Mouse (Mus musculus) embryonic facial prominence, embryonic 13.5 days (tissue): ENCODE results near the gene 1110017D15Rik. TPM values are rescaled to one million over a fixed set of nuclear protein-coding genes. Genes with fewer than 3 reads are reported as not detected.

Experiments
- ATAC-seq: fragments of 200-750 bp; cut with Nextera tagmentation; 2 replicates; pipeline ENCODE4 v1.8.0; 2017; ENCODE audit warnings: low read depth; ENCODE audit not compliant: insufficient number of reproducible peaks, insufficient read depth, low FRiP score, low TSS enrichment
- H3K27ac ChIP-seq: fragments of 300-500 bp; sonication (generic); 2 replicates; pipeline ENCODE4 v1.5.1; 2015; ENCODE audit warnings: moderate library complexity, mild to moderate bottlenecking, inconsistent platforms
- H3K27me3 ChIP-seq: fragments of 300-500 bp; sonication (generic); 2 replicates; pipeline ENCODE4 v1.6.1; 2015; ENCODE audit warnings: mild to moderate bottlenecking, inconsistent platforms
- H3K36me3 ChIP-seq: fragments of 300-500 bp; sonication (generic); 2 replicates; pipeline ENCODE4 v1.6.1; 2015; ENCODE audit warnings: mild to moderate bottlenecking, inconsistent platforms
- H3K4me1 ChIP-seq: fragments of 300-500 bp; sonication (generic); 2 replicates; pipeline ENCODE4 v1.6.1; 2015; ENCODE audit warnings: inconsistent platforms
- H3K4me2 ChIP-seq: fragments of 300-500 bp; sonication (generic); 2 replicates; pipeline ENCODE4 v1.6.1; 2015; ENCODE audit warnings: moderate library complexity, mild to moderate bottlenecking, inconsistent platforms
- H3K4me3 ChIP-seq: fragments of 300-500 bp; sonication (generic); 2 replicates; pipeline ENCODE4 v1.5.1; 2015; ENCODE audit warnings: mild to moderate bottlenecking, inconsistent platforms
- H3K9ac ChIP-seq: fragments of 300-500 bp; sonication (generic); 2 replicates; pipeline ENCODE4 v1.6.1; 2015; ENCODE audit warnings: mild to moderate bottlenecking, inconsistent platforms
- H3K9me3 ChIP-seq: fragments of 300-500 bp; sonication (generic); 2 replicates; pipeline ENCODE4 v1.6.1; 2016; ENCODE audit warnings: inconsistent platforms
- WGBS: fragments of 180-500 bp; shearing (Covaris S2); methylation state at CpG from one replicate; pipeline ENCODE4 v1.1.7; 2015; ENCODE audit warnings: mixed read lengths; 5-methylcytosine and 5-hydroxymethylcytosine counted together
- polyA plus RNA-seq: library from polyadenylated mRNA; unstranded; fragments of >200 nt; fragmentation: Nextera tagmentation; extraction: Ambion mirVana; gene quantifications from 2 replicates; pipeline ENCODE4 v1.2.1, GENCODE M21; 2015

1110017D15Rik gene
- polyA plus RNA-seq, 1 experiment from 2014 or later = 5.7 TPM

GRCm38 (mm10) chr4:41532420-41532819 lies 15.3 kb upstream of the 1110017D15Rik start:
- 20% methylated on average over 6 of the region's 6 CpGs for WGBS
- H3K4me3 ChIP-seq = no peak overlapping the region
- H3K9me3 ChIP-seq = no peaks in the 10 kb centered on the region
- H3K27me3 ChIP-seq = 0 out of 2 replicates have a peak, but pooled peaks cover 6% of the 10 kb centered on the region
- no peaks in the 10 kb centered on the region for H3K36me3 ChIP-seq
- no peak overlapping the region for H3K27ac ChIP-seq
- no peak overlapping the region for H3K4me2 ChIP-seq
- ATAC-seq = no peak
- H3K4me1 ChIP-seq = 0 out of 2 replicates have a peak, but pooled peaks cover 5% of the 10 kb centered on the region
- no peak overlapping the region for H3K9ac ChIP-seq

- WGBS = 51% methylated on average over 8 of the region's 8 CpGs
- no peak overlapping the region for H3K9ac ChIP-seq
- no peak for ATAC-seq
- H3K9me3 ChIP-seq = no peaks in the 10 kb centered on the region
- peaks cover 12% of the 10 kb centered on the region for H3K4me1 ChIP-seq
- no peak overlapping the region for H3K4me3 ChIP-seq
- no peaks in the 10 kb centered on the region for H3K36me3 ChIP-seq
- no peak overlapping the region for H3K27ac ChIP-seq
- no peak overlapping the region for H3K4me2 ChIP-seq
- H3K27me3 ChIP-seq = peaks cover 16% of the 10 kb centered on the region; the same call in 1 of the 2 replicates
Observed at GRCm38 (mm10) chr4:41527996-41528395, 10.9 kb upstream of the 1110017D15Rik start.

GRCm38 (mm10) chr4:41527076-41527475 lies 9.9 kb upstream of the 1110017D15Rik start:
- no peak overlapping the region for H3K9ac ChIP-seq
- H3K36me3 ChIP-seq = no peaks in the 10 kb centered on the region
- H3K27ac ChIP-seq = no peak overlapping the region
- ATAC-seq = no peak
- H3K9me3 ChIP-seq = no peaks in the 10 kb centered on the region
- no peak overlapping the region for H3K4me2 ChIP-seq
- no peak overlapping the region for H3K4me3 ChIP-seq
- WGBS = 43% methylated on average over 13 of the region's 13 CpGs
- peaks cover 21% of the 10 kb centered on the region; the same call in 1 of the 2 replicates for H3K27me3 ChIP-seq
- peaks cover 12% of the 10 kb centered on the region for H3K4me1 ChIP-seq

- Histone ChIP-seq H3K9me3 (no peaks in the 10 kb centered on the region), H3K4me2 (no peak overlapping the region), H3K9ac (no peak overlapping the region), H3K4me3 (no peak overlapping the region), H3K27me3 (peaks cover 18% of the 10 kb centered on the region), H3K27ac (no peak overlapping the region), H3K36me3 (no peaks in the 10 kb centered on the region), H3K4me1 (peaks cover 12% of the 10 kb centered on the region)
- WGBS = 62% methylated on average over 7 of the region's 7 CpGs
- no peak for ATAC-seq
Observed at GRCm38 (mm10) chr4:41526553-41526952, 9.4 kb upstream of the 1110017D15Rik start.

GRCm38 (mm10) chr4:41524829-41525228 lies 7.7 kb upstream of the 1110017D15Rik start:
- no peak overlapping the region for H3K4me2 ChIP-seq
- 70% methylated on average over 9 of the region's 9 CpGs for WGBS
- H3K27ac ChIP-seq = no peak overlapping the region
- H3K27me3 ChIP-seq = peaks cover 24% of the 10 kb centered on the region
- H3K4me1 ChIP-seq = peaks cover 12% of the 10 kb centered on the region
- no peaks in the 10 kb centered on the region for H3K9me3 ChIP-seq
- no peak overlapping the region for H3K4me3 ChIP-seq
- ATAC-seq = no peak
- no peaks in the 10 kb centered on the region for H3K36me3 ChIP-seq
- no peak overlapping the region for H3K9ac ChIP-seq

- Histone ChIP-seq H3K27ac (no peak overlapping the region), H3K36me3 (no peaks in the 10 kb centered on the region), H3K4me2 (no peak overlapping the region), H3K27me3 (peaks cover 24% of the 10 kb centered on the region), H3K4me3 (no peak overlapping the region), H3K9ac (no peak overlapping the region), H3K9me3 (no peaks in the 10 kb centered on the region), H3K4me1 (peaks cover 12% of the 10 kb centered on the region)
- ATAC-seq = no peak
- WGBS = 70% methylated on average over 7 of the region's 7 CpGs
Observed at GRCm38 (mm10) chr4:41523839-41524238, 6.7 kb upstream of the 1110017D15Rik start.

- Histone ChIP-seq H3K4me3 (no peak overlapping the region), H3K9ac (no peak overlapping the region), H3K4me2 (no peak overlapping the region), H3K36me3 (no peaks in the 10 kb centered on the region), H3K4me1 (peaks cover 8% of the 10 kb centered on the region), H3K9me3 (no peaks in the 10 kb centered on the region), H3K27ac (no peak overlapping the region), H3K27me3 (peaks cover 22% of the 10 kb centered on the region)
- WGBS = 52% methylated on average over 5 of the region's 5 CpGs
- ATAC-seq = no peak
Observed at GRCm38 (mm10) chr4:41522788-41523187, 5.7 kb upstream of the 1110017D15Rik start.

- peaks cover 20% of the 10 kb centered on the region for H3K27me3 ChIP-seq
- peaks cover 6% of the 10 kb centered on the region for H3K4me1 ChIP-seq
- H3K27ac ChIP-seq = no peak overlapping the region
- no peaks in the 10 kb centered on the region for H3K36me3 ChIP-seq
- no peak overlapping the region for H3K4me2 ChIP-seq
- no peak overlapping the region for H3K9ac ChIP-seq
- no peak for ATAC-seq
- no peaks in the 10 kb centered on the region for H3K9me3 ChIP-seq
- 85% methylated on average over 6 of the region's 6 CpGs for WGBS
- no peak overlapping the region for H3K4me3 ChIP-seq
Observed at GRCm38 (mm10) chr4:41522136-41522535, 5.0 kb upstream of the 1110017D15Rik start.

- peaks cover 11% of the 10 kb centered on the region for H3K27me3 ChIP-seq
- ATAC-seq = no peak
Observed at GRCm38 (mm10) chr4:41520641-41521040, 3.5 kb upstream of the 1110017D15Rik start.

GRCm38 (mm10) chr4:41519195-41519594 lies 2.1 kb upstream of the 1110017D15Rik start:
- H3K4me2 ChIP-seq = no peak overlapping the region
- H3K9me3 ChIP-seq = no peaks in the 10 kb centered on the region
- H3K36me3 ChIP-seq = no peaks in the 10 kb centered on the region
- H3K4me1 ChIP-seq = 0 out of 2 replicates have a peak, but pooled peaks cover 4% of the 10 kb centered on the region
- no peak overlapping the region for H3K9ac ChIP-seq
- peaks cover 11% of the 10 kb centered on the region for H3K27me3 ChIP-seq
- no peak for ATAC-seq
- H3K27ac ChIP-seq = no peak overlapping the region
- 89% methylated on average over 5 of the region's 5 CpGs for WGBS
- no peak overlapping the region for H3K4me3 ChIP-seq

More at GRCm38 (mm10) chr4:41520641-41521040, 3.5 kb upstream of the 1110017D15Rik start:
- 35% methylated on average over 14 of the region's 14 CpGs for WGBS
- Histone ChIP-seq H3K9me3 (no peaks in the 10 kb centered on the region), H3K9ac (no peak overlapping the region), H3K27ac (no peak overlapping the region), H3K4me1 (no peaks in the 10 kb centered on the region), H3K36me3 (no peaks in the 10 kb centered on the region), H3K4me3 (no peak overlapping the region), H3K4me2 (no peak overlapping the region)

GRCm38 (mm10) chr4:41518349-41518748 lies 1.2 kb upstream of the 1110017D15Rik start:
- 64% methylated on average over 7 of the region's 7 CpGs for whole genome bisulfite sequencing
- no peak overlapping the region for H3K27ac ChIP-seq

GRCm38 (mm10) chr4:41513714-41514113 lies 3.4 kb downstream of the 1110017D15Rik start:
- Histone ChIP-seq H3K9ac (no peak overlapping the region), H3K4me2 (peak overlapping the region; percentile 44), H3K4me1 (peaks cover 17% of the 10 kb centered on the region), H3K4me3 (no peak overlapping the region), H3K9me3 (no peaks in the 10 kb centered on the region), H3K27me3 (no peaks in the 10 kb centered on the region), H3K36me3 (no peaks in the 10 kb centered on the region), H3K27ac (peak overlapping the region; percentile 78)
- ATAC-seq = no peak
- WGBS = 8% methylated on average over 8 of the region's 8 CpGs

More at GRCm38 (mm10) chr4:41518349-41518748, 1.2 kb upstream of the 1110017D15Rik start:
- no peak overlapping the region for H3K4me3 ChIP-seq
- no peaks in the 10 kb centered on the region for H3K9me3 ChIP-seq
- no peaks in the 10 kb centered on the region for H3K36me3 ChIP-seq
- H3K4me2 ChIP-seq = no peak overlapping the region
- peaks cover 11% of the 10 kb centered on the region for H3K27me3 ChIP-seq
- no peak for ATAC-seq
- no peak overlapping the region for H3K9ac ChIP-seq
- H3K4me1 ChIP-seq = peaks cover 9% of the 10 kb centered on the region
